27 mouse cellular contexts compared by ENCODE assay signal in the genomic region with DNA sequence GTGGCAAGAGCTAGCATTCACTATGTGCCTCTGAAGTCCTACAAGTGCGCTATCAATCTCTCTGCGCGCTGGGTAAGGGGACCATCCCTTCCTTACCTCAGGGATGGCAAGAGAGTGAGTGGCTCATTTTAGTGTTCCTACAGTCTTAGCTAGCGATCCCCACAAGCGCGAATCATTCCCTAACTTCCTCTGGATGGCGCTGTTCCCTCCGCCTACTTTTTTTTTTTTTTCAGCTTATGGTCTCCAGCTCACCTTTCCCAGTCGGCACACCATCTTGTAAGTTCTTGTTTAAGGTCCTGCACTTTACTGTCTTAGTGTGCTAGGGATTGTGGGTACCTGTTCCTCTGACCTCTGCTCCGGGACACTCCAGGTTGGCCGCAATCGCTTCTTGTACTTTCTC.
DNase-seq lines count a peak whose midpoint lies in the region; ATAC-seq and TF ChIP-seq lines count a peak whose summit lies in the region.
"Had no signal": no experiment of that assay in that cellular context is flagged by ENCODE, and none has a peak within 500 bp of the region (broad histone marks: within the 10 kb centered on the region; RNA-seq: fewer than 3 reads in every experiment).

No protein-coding gene starts in this region.

- no peak overlapping the region for H3K9ac ChIP-seq in liver, postnatal 0 days (replicated peaks)
- H3K9ac ChIP-seq: forebrain, embryonic 12.5 days; forebrain, postnatal 0 days; heart, embryonic 12.5 days; hindbrain, embryonic 15.5 days; neural tube, embryonic 12.5 days had no signal

- no peak overlapping the region for H3K27ac ChIP-seq in layer of hippocampus, adult 2 months
- H3K27ac ChIP-seq in testis, adult 2 months (ENCODE audit: control insufficient read depth, insufficient read depth, low read depth, low read length): no peak overlapping the region
- no peak overlapping the region for H3K27ac ChIP-seq in liver, postnatal 0 days (ENCODE audit: low read depth)
- H3K27ac ChIP-seq in midbrain, embryonic 10.5 days (replicated peaks): no peak overlapping the region
- H3K27ac ChIP-seq: forebrain, embryonic 12.5 days; hindbrain, embryonic 15.5 days; kidney, postnatal 0 days; neural tube, embryonic 12.5 days had no signal

- TF ChIP-seq CTCF in layer of hippocampus, adult 2 months (conservative IDR thresholded peaks at IDR 0.05): peak; percentile 26; the same call in 1 of the 2 replicates
- 0 out of 2 replicates have a peak, but pooled peaks have one; percentile 24 for TF ChIP-seq CTCF in testis, adult 2 months (IDR thresholded peaks at IDR 0.05; ENCODE audit: control insufficient read depth, insufficient read depth, insufficient replicate concordance, low read depth, low read length)
- TF ChIP-seq CTCF in G1E (IDR thresholded peaks at IDR 0.05; ENCODE audit: low read depth, low read length): 0 out of 2 replicates have a peak, but pooled peaks have one; percentile 14
- peak; percentile 20 for TF ChIP-seq CTCF in liver, postnatal 0 days (IDR thresholded peaks at IDR 0.05; ENCODE audit: low read depth)

- no peak for TF ChIP-seq POLR2A in testis, adult 2 months (IDR thresholded peaks at IDR 0.05; ENCODE audit: control insufficient read depth, low read depth, low read length)

- no peak overlapping the region for H3K4me2 ChIP-seq in liver, postnatal 0 days (ENCODE audit: low read depth, low read length)
- H3K4me2 ChIP-seq: forebrain, embryonic 12.5 days; heart, embryonic 12.5 days; hindbrain, embryonic 15.5 days; midbrain, embryonic 11.5 days; neural tube, embryonic 12.5 days had no signal

- H3K4me1 ChIP-seq in testis, adult 2 months (ENCODE audit: control insufficient read depth, insufficient read depth, low read length): no peaks in the 10 kb centered on the region
- H3K4me1 ChIP-seq in G1E (ENCODE audit: insufficient read depth, low read depth, low read length): peaks cover 76% of the 10 kb centered on the region
- peaks cover 15% of the 10 kb centered on the region for H3K4me1 ChIP-seq in liver, postnatal 0 days (ENCODE audit: insufficient read depth)
- H3K4me1 ChIP-seq in midbrain, embryonic 10.5 days: peaks cover 37% of the 10 kb centered on the region
- H3K4me1 ChIP-seq: hindbrain, embryonic 15.5 days had no signal

- no peaks in the 10 kb centered on the region for H3K27me3 ChIP-seq in testis, adult 2 months (ENCODE audit: control insufficient read depth, insufficient read depth, low read length)
- H3K27me3 ChIP-seq in G1E (ENCODE audit: insufficient read depth, low read length): no peaks in the 10 kb centered on the region
- H3K27me3 ChIP-seq in liver, postnatal 0 days (ENCODE audit: insufficient read depth, low read length): no peaks in the 10 kb centered on the region
- H3K27me3 ChIP-seq in midbrain, embryonic 10.5 days (ENCODE audit: low read depth, poor library complexity, severe bottlenecking): peaks cover 95% of the 10 kb centered on the region
- H3K27me3 ChIP-seq: heart, embryonic 12.5 days had no signal

- H3K36me3 ChIP-seq in testis, adult 2 months (ENCODE audit: control insufficient read depth, insufficient read depth, low read length): no peaks in the 10 kb centered on the region
- H3K36me3 ChIP-seq in G1E (replicated peaks): peaks cover 7% of the 10 kb centered on the region
- no peaks in the 10 kb centered on the region for H3K36me3 ChIP-seq in liver, postnatal 0 days (replicated peaks; ENCODE audit: insufficient read depth, low read length)
- no peaks in the 10 kb centered on the region for H3K36me3 ChIP-seq in midbrain, embryonic 10.5 days
- H3K36me3 ChIP-seq: forebrain, embryonic 12.5 days; heart, embryonic 12.5 days; hindbrain, embryonic 15.5 days; neural tube, embryonic 12.5 days had no signal

- no peak for ATAC-seq in G1E (ENCODE audit: extremely low read depth, insufficient number of reproducible peaks, low FRiP score, poor library complexity, severe bottlenecking)
- ATAC-seq in liver, postnatal 0 days: no peak
- ATAC-seq: CD4-positive, CD25-positive, alpha-beta regulatory T cell, adult 4 months; forebrain, postnatal 0 days; midbrain, embryonic 16.5 days had no signal

- no peak for TF ChIP-seq EP300 in liver, postnatal 0 days (IDR thresholded peaks at IDR 0.05; ENCODE audit: low read depth)

- H3K4me3 ChIP-seq in layer of hippocampus, adult 2 months: no peak overlapping the region
- H3K4me3 ChIP-seq in testis, adult 2 months (ENCODE audit: control insufficient read depth, low read depth, low read length): no peak overlapping the region
- H3K4me3 ChIP-seq in G1E (ENCODE audit: low read depth, low read length): peak overlapping the region; percentile 36; the same call in 1 of the 2 replicates
- no peak overlapping the region for H3K4me3 ChIP-seq in liver, postnatal 0 days (ENCODE audit: low read depth, low read length)
- no peak overlapping the region for H3K4me3 ChIP-seq in midbrain, embryonic 10.5 days
- H3K4me3 ChIP-seq: erythroblast, embryonic 14.5 days; forebrain, embryonic 12.5 days; heart, embryonic 12.5 days; hindbrain, embryonic 15.5 days; neural tube, embryonic 12.5 days had no signal

- WGBS in liver, postnatal 0 days (ENCODE audit: insufficient replicate concordance): 86% methylated on average over 12 of the region's 12 CpGs
- WGBS in midbrain, embryonic 10.5 days: 85% methylated on average over 12 of the region's 12 CpGs

- DNase-seq in layer of hippocampus, adult 2 months (ENCODE audit: low spot score in 2 of 2): no peak
- no peak for DNase-seq in layer of hippocampus, adult 9-11 months
- no peak for DNase-seq in testis, postnatal 14 days (ENCODE audit: low spot score)
- DNase-seq in G1E (ENCODE audit: low spot score): no peak
- DNase-seq in liver, postnatal 0 days: no peak
- DNase-seq in midbrain, embryonic 10.5 days (ENCODE audit: low spot score): no peak
- DNase-seq in gastrocnemius, adult 18-20 months (ENCODE audit: low spot score): no peak
- DNase-seq: adrenal gland, postnatal 14 days; cerebellum, adult 11-12 months; cerebellum, adult 9-11 months; forebrain, postnatal 0 days; gastrocnemius, postnatal 25 days; heart, adult 18-20 months; kidney, adult 8-10 months; kidney, postnatal 4 days; lung, adult 2 months; right cerebral cortex, adult 18-20 months had no signal

- no peaks in the 10 kb centered on the region for H3K9me3 ChIP-seq in G1E (replicated peaks)
- no peaks in the 10 kb centered on the region for H3K9me3 ChIP-seq in liver, postnatal 0 days (ENCODE audit: low read length)
- no peaks in the 10 kb centered on the region for H3K9me3 ChIP-seq in midbrain, embryonic 10.5 days (replicated peaks)
- H3K9me3 ChIP-seq: forebrain, embryonic 12.5 days; heart, embryonic 12.5 days; hindbrain, embryonic 15.5 days; neural tube, embryonic 12.5 days had no signal
